Mouse (Mus musculus) kidney, postnatal 14 days (tissue): ENCODE data around the gene Alox5ap.

Experiments used
- DNase-seq: peaks from one replicate; pipeline ENCODE4 v3.0.0; 2022; ENCODE audit warnings: mixed read lengths

The Alox5ap gene

GRCm38 (mm10) chr5:149261449-149261848, 3.1 kb upstream of the Alox5ap start:
- no peak for DNase-seq

DNA sequence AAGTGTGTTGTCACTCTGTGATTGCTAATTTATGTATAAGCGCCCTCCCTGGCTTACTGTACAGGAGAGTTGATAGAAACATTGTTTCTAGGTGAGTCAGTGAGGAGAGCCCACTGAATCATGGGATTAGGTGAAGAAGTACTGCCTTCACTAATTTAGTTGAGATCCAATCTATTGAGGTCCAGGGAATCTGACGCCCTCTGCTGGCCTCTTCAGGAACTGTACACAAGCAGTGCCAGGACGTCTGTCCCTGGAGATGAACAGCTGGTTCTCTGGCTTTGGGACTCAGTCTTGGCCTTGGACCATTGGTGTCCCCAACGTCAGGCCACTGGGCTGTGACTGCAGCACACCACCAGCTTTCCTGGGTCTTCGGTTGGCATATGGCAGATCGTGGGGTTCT, 2.7 kb upstream of the Alox5ap start:
- no peak for DNase-seq

- no peak for DNase-seq
Observed at GRCm38 (mm10) chr5:149264878-149265279, 312 bp downstream of the Alox5ap start.

GRCm38 (mm10) chr5:149266761-149267221, 2.2 kb downstream of the Alox5ap start:
- DNase-seq: no peak

GRCm38 (mm10) chr5:149267493-149267892, 2.9 kb downstream of the Alox5ap start:
- DNase-seq: no peak

DNA sequence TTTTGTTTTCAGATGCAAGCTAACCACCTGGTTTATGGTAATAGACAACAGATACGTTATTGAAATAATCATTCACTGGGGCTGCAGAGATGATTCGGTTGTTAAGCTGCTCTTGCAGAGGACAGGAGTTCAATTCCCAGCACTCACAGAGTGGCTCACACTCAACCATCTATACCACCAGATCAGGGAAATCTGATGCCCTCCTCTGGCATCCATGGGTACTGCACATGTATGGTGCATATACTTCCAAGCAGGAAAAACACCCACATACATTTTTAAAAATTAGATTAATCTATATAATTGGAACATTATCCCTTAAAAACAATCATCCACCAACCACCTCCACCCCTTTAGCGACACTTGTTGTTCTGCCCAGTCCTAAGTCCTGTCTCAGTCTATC, 6.7 kb downstream of the Alox5ap start:
- no peak for DNase-seq

GRCm38 (mm10) chr5:149272535-149272934, 8.0 kb downstream of the Alox5ap start:
- DNase-seq: no peak

DNA sequence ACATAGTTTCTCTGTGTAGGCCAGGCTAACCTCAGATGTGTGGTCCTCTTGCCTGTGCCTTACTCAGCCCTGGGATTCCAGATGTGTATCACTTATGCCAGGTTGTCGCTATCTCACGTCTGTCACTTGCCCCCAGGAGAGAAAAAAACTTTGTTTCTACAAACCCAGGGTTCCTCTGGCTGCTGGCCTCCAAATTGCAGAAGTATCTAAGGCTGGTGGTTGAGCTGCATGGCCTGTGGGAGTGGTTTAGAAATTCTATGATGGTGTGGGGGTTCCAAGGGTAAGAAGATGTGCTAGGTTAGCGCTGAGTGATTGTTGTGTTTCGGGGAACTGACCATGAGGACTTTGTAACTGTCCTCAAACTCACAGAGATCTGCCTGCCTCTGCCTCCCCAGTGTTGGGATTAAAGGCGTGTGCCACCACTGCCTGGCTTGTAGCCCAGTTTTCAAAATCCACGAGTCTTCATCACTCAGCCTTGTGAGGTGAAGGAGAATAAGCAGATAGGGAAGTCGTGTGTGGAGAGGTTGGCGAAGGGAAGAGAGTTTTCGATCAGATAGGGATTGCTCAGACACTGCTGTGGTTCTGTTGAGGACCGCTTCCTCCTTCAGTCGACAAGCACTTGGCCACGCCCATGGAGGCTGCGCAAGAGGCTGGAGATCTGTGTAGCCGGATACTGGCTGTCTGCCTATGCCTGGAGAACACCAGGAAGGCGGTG, 10.0 kb downstream of the Alox5ap start:
- DNase-seq: no peak

DNA sequence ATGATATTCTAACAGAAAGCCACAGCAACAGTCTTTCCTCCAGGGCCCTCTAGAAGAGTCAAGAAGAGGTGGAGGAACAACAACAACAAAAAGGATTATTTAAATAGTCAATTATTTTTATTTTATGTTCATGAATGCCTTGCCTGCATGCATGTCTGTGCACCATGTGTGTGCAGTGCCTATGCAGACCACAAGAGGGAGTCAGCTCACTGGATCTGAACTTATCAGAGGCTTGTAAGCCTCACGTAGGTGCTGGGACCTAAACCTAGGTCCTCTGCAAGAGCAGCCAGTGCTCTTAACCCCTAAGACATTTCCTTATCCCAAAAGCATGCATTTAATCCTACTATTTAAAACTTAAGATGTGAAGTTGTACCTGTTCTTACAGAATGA, 10.5 kb downstream of the Alox5ap start:
- no peak for DNase-seq

DNA sequence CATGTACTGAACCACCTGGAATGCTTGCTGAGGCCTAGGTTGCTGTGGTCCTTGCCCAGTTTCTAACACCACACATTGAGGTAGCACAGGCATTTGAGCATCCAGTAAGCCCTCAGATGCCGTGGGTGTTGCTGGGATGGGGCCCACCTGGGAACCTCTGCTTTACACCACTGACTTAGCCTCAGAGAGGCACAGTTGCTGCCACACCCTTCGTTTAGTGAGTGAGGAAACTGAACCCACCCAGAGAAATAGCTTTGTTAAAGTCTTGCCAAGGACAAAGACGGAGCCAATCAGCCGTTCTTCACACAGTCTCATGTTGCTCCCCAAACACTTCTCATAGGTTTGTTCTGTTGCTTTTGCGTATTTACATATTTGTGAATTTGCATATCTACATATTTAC, 13.0 kb downstream of the Alox5ap start:
- DNase-seq: no peak

DNA sequence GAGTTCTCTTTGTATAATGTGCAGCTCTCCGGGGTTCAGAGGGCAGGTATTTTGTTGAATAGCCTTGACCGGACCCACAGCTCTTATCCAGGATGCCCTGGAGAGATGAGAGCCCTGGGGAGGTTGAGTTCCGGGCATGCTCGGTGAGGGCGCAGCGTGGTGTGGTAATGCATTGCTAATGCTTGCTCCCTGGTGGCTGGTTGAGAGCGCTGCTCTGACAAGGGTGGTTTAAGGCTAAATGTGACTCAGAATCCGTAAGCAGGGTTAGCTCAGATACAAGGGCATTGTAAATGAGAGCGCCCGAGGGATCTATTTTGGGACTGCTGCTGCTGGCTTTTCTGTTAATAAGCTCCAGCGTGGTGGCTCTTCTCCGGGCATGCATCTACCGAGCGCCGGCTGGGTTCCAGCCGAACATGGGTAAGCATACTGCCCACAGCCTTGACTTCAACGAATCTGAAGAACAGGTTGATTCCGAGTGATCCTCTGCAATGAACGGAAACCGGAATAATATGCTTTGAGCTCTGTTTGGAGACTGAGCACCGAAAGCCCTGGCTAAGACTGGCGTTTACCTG, 14.8 kb downstream of the Alox5ap start:
- peak; percentile 46 for DNase-seq

DNA sequence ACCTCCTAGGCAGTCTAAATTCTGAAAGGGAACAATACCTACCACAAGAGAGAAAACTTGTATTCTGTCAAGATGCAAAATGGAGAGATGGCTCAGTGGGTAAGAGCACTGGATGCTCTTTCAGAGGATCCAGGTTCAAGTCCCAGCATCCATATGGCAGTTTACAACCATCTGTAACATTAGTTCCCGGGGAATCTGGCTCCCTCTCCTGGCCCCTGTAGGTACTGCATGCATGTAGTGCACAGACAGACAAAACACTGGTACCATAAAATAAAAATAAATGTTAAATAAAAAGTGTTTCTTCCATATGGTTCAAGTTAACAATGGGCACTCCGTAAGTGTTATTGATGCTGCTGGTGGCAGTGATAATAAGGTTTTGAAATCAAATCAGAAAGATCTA, 18.4 kb downstream of the Alox5ap start:
- DNase-seq: peak; percentile 15

DNA sequence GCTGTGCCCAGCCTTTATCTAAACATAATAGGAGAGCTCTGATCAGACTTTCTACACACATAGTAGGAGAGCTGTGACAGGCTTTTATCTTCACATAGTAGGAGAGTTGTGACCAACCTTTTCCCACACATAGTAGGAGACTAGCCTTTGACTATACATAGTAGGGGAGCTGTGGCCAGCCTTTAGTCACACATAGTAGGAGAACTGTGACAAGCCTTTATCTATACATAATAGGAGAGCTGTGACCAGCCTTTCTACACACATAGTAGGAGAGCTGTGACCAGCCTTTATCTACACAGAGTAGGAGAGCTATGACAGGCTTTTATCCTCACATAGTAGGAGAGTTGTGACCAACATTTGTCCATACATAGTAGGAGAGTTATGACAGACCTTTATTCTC, 19.3 kb downstream of the Alox5ap start:
- no peak for DNase-seq

DNA sequence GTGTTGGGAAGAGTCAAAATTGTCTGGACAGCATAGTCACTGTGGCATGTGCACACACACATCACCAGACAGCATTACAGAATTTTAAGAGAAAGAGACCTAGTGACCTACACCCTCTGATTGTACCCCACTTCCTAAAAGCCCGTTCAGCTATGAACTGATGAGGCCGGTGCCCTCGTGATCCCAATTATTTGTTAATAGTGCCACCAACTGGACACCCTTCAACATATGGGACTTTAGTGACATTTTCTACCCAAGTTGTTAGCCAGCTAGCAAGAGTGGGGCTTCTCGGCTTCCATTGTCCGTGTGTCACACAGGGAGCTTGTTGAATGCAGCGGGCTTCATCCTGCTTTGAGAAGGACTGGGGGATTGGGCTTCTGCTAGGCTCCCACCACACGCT, 21.5 kb downstream of the Alox5ap start:
- peak; percentile 23 for DNase-seq

GRCm38 (mm10) chr5:149287148-149288038, 22.8 kb downstream of the Alox5ap start:
- DNase-seq: peak; percentile 38

GRCm38 (mm10) chr5:149291266-149291665, 26.7 kb downstream of the Alox5ap start:
- DNase-seq: no peak

DNA sequence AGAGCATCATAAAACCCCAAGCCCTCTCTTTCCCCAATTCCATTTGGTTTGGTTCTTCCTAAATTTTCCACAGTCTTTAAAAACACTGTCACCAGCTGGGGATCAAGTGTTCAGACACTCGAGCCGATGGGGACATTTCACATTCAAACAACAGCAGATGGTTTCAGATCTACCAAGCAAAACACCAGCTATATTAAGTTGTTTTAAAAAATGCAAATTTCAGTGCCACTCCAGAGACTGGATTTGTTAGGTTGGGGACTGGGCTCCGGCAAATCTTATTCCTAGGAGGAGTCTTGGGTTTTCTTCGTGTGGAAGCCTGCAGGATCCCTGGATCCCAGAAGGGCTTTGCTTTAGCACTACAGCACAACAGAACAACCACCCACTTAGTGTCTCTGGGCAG, 28.5 kb downstream of the Alox5ap start:
- no peak for DNase-seq

GRCm38 (mm10) chr5:149296808-149297207, 32.2 kb downstream of the Alox5ap start:
- no peak for DNase-seq

DNA sequence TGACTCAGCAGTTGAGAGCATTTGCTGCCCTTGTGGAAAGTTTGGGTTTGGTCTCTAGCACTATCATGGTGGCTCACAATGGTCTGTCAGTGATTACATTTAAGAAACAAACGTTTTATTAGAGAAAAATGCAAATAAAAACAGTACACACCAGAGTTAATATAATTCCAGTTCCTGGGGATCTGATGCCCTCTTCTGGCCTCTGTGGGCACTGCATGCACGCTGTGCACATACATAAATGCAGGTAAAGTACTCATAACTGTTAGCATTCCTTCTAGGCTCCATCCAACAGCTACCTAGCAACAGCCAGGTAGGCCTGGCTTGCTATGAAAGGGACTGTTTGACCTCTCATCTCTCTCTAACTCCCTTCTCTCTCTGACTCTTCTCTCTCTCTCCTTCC, 32.9 kb downstream of the Alox5ap start:
- DNase-seq: no peak

DNA sequence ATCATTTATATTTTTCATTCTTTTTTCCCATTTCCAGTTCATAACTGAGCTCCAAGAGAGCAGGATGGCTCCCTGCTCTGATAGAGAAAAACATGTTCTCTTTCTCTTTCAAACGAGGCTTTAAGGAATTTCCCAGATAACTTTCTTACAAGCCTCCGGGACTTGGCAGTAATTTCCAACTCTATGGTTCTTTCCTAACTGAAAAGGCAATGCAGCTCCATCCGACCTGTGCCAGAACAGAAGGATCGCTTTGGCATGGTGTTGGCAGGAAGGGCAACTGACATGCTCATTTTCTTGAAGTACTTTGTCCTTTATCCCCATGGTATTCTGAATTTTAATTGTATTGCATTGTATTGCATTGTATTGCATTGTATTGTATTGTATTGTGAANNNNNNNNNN, 33.7 kb downstream of the Alox5ap start:
- no peak for DNase-seq

- DNase-seq: peak; percentile 56
Observed at GRCm38 (mm10) chr5:149312884-149313652, 48.5 kb downstream of the Alox5ap start.

DNA sequence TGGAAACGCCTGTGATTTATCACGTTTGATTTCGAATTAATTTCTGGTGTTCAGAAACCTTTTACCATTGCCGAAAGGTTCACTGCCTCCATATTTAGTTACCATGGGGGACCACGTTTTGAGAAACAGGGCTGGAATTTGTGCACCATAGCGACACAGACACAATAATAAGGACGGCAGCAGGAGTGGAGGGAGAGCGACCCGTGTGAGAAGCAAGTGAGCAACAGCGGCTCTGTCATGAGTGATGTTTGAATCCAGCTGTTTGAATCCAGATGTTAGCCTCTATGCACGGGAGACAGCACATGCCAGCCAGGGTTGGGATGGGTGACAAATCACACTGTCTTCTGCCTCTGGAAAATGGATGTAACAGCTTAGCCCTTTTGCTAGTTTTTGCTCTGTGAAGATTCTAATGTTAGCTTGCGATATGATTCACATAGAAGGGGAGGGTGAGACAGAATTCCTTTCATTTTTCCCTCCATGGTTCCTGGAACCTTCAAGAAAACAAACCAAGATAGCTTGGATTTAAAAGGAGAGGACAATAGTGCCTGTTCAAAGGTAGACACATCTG, 50.0 kb downstream of the Alox5ap start:
- no peak for DNase-seq

- DNase-seq: no peak
Observed at GRCm38 (mm10) chr5:149316926-149317325, 52.4 kb downstream of the Alox5ap start.
